20 mouse cellular contexts compared by ENCODE assay signal in genomic region chr16:92862430-92862829, GRCm38 (mm10). TPM values are rescaled to one million over a fixed set of nuclear protein-coding genes. Genes with fewer than 3 reads are reported as not detected.
A peak's percentile ranks its signal among the peaks of the same experiment; 100 is the strongest.
DNase-seq lines count a peak whose midpoint lies in the region; ATAC-seq and TF ChIP-seq lines count a peak whose summit lies in the region.
"Had no signal": no experiment of that assay in that cellular context is flagged by ENCODE, and none has a peak within 500 bp of the region (broad histone marks: within the 10 kb centered on the region; RNA-seq: fewer than 3 reads in every experiment).

No protein-coding gene starts in this region.

- H3K9ac ChIP-seq in CH12.LX (ENCODE audit: insufficient read depth, low read depth) = no peak overlapping the region
- H3K9ac ChIP-seq in intestine, postnatal 0 days (ENCODE audit: low read depth, low read length) = no peak overlapping the region
- H3K9ac ChIP-seq: embryonic facial prominence, embryonic 12.5 days; forebrain, embryonic 13.5 days; forebrain, embryonic 15.5 days; forebrain, postnatal 0 days had no signal

- TF ChIP-seq EP300 in CH12.LX (IDR thresholded peaks at IDR 0.05; ENCODE audit: low read length) = peak; percentile 51

- no peak for TF ChIP-seq POLR2A in CH12.LX (IDR thresholded peaks at IDR 0.05; ENCODE audit: low read depth, low read length)

- peaks cover 18 to 25% of the 10 kb centered on the region in 2 experiments for H3K4me1 ChIP-seq in CH12.LX (ENCODE audit: control insufficient read depth in 1 of 2, insufficient read depth in 2 of 2)
- H3K4me1 ChIP-seq in intestine, postnatal 0 days (replicated peaks; ENCODE audit: control insufficient read depth, insufficient read depth, low read length) = no peaks in the 10 kb centered on the region
- H3K4me1 ChIP-seq: embryonic facial prominence, embryonic 10.5 days; embryonic facial prominence, embryonic 12.5 days; forebrain, embryonic 13.5 days; forebrain, embryonic 15.5 days had no signal

- in situ Hi-C loops in CH12.LX (cut with MboI; ENCODE audit: low pct_ligation_motif_present, low pct_unique_long_range_greater_than_20kb, low sequenced_read_pairs) = no loop called here

- 93% methylated on average over 3 of the region's 4 CpGs for WGBS in macrophage (ENCODE audit: missing documents)
- 79% methylated on average over 4 of the region's 4 CpGs for WGBS in intestine, postnatal 0 days

- DNase-seq in 416B (ENCODE audit: low read depth) (peak; percentile 49), CH12.LX (ENCODE audit: extremely low read depth) (peak; percentile 27), adipocyte (ENCODE audit: low spot score) (no peak)
- DNase-seq: adrenal gland, adult 8-10 months; adrenal gland, postnatal 14 days; adrenal gland, postnatal 36 days; B cell, adult 2 months; cerebellum, adult 11-12 months; cerebellum, adult 2 months; cerebellum, adult 9-10 months; cerebellum, postnatal 10 days; cerebellum, postnatal 25 days; forebrain, postnatal 0 days had no signal

- H3K79me2 ChIP-seq in CH12.LX (replicated peaks; ENCODE audit: control insufficient read depth, extremely low read depth, insufficient read depth, poor library complexity, severe bottlenecking) (no peaks in the 10 kb centered on the region), macrophage (ENCODE audit: inconsistent target) (no peaks in the 10 kb centered on the region)

- no peak for TF ChIP-seq RAD21 in CH12.LX (IDR thresholded peaks at IDR 0.05; ENCODE audit: low read depth, low read length)

- no peak overlapping the region for H3K4me2 ChIP-seq in CH12.LX (ENCODE audit: insufficient read depth, low read depth, poor library complexity, severe bottlenecking)
- H3K4me2 ChIP-seq in intestine, postnatal 0 days (replicated peaks; ENCODE audit: low read depth) = no peak overlapping the region
- H3K4me2 ChIP-seq: embryonic facial prominence, embryonic 12.5 days; forebrain, embryonic 13.5 days; forebrain, embryonic 15.5 days had no signal

- TF ChIP-seq CTCF in CH12.LX (conservative IDR thresholded peaks at IDR 0.05 in 1 of 2, IDR thresholded peaks at IDR 0.05 in 1 of 2; ENCODE audit: low read depth in 2 of 2, low read length in 2 of 2) = no peak
- TF ChIP-seq CTCF in intestine, postnatal 0 days (IDR thresholded peaks at IDR 0.05; ENCODE audit: low read depth) = no peak

- ATAC-seq in intestine, postnatal 0 days = no peak
- ATAC-seq: CD4-positive, CD25-positive, alpha-beta regulatory T cell, adult 4 months; forebrain, embryonic 13.5 days; forebrain, embryonic 15.5 days; forebrain, postnatal 0 days had no signal

- H3K27ac ChIP-seq in CH12.LX (ENCODE audit: insufficient read depth, low read depth) (no peak overlapping the region), macrophage (peak overlapping the region; percentile 43; the same call in 1 of the 2 replicates)
- H3K27ac ChIP-seq in intestine, postnatal 0 days (ENCODE audit: low read depth, low read length) = no peak overlapping the region
- H3K27ac ChIP-seq: embryonic facial prominence, embryonic 10.5 days; embryonic facial prominence, embryonic 12.5 days; forebrain, embryonic 13.5 days; forebrain, embryonic 15.5 days had no signal

- H3K27me3 ChIP-seq in CH12.LX (replicated peaks) = no peaks in the 10 kb centered on the region
- no peaks in the 10 kb centered on the region for H3K27me3 ChIP-seq in intestine, postnatal 0 days (replicated peaks; ENCODE audit: control insufficient read depth, insufficient read depth, low read length)
- H3K27me3 ChIP-seq: embryonic facial prominence, embryonic 12.5 days; forebrain, embryonic 13.5 days; forebrain, embryonic 15.5 days had no signal

- H3K36me3 ChIP-seq in CH12.LX (replicated peaks in 1 of 2; ENCODE audit: control insufficient read depth in 1 of 2, insufficient read depth in 1 of 2, low read length in 1 of 2) = no peaks in the 10 kb centered on the region
- no peaks in the 10 kb centered on the region for H3K36me3 ChIP-seq in macrophage (ENCODE audit: inconsistent target)
- no peaks in the 10 kb centered on the region for H3K36me3 ChIP-seq in intestine, postnatal 0 days (ENCODE audit: control insufficient read depth, insufficient read depth)
- H3K36me3 ChIP-seq: embryonic facial prominence, embryonic 10.5 days; embryonic facial prominence, embryonic 12.5 days; forebrain, embryonic 15.5 days had no signal

- dilution Hi-C loops in CH12.LX (cut with MboI; ENCODE audit: extremely low pct_ligation_motif_present, extremely low pct_unique_long_range_greater_than_20kb, low sequenced_read_pairs) = no loop called here

- H3K9me3 ChIP-seq in CH12.LX (replicated peaks; ENCODE audit: low read length) = no peaks in the 10 kb centered on the region
- no peaks in the 10 kb centered on the region for H3K9me3 ChIP-seq in intestine, postnatal 0 days (ENCODE audit: control insufficient read depth)
- H3K9me3 ChIP-seq: embryonic facial prominence, embryonic 10.5 days; embryonic facial prominence, embryonic 12.5 days; forebrain, embryonic 13.5 days; forebrain, embryonic 15.5 days had no signal

- no peak overlapping the region for H3K4me3 ChIP-seq in CH12.LX (replicated peaks in 1 of 3; ENCODE audit: low read depth in 2 of 3, low read length in 2 of 3, poor library complexity in 1 of 3)
- no peak overlapping the region for H3K4me3 ChIP-seq in macrophage (ENCODE audit: inconsistent target)
- H3K4me3 ChIP-seq in intestine, postnatal 0 days (ENCODE audit: low read depth, low read length) = no peak overlapping the region
- H3K4me3 ChIP-seq: embryonic facial prominence, embryonic 10.5 days; embryonic facial prominence, embryonic 12.5 days; forebrain, embryonic 13.5 days; forebrain, embryonic 15.5 days had no signal

TF ChIP-seq in CH12.LX, 34 proteins besides CTCF, POLR2A, EP300 and RAD21:
- no peak for TF ChIP-seq ZNF384 (IDR thresholded peaks at IDR 0.05; ENCODE audit: low read depth, low read length)
- peak; percentile 2; the same call in 1 of the 2 replicates for TF ChIP-seq SMC3 (IDR thresholded peaks at IDR 0.05; ENCODE audit: low read depth, low read length)
- TF ChIP-seq IRF4 (IDR thresholded peaks at IDR 0.05; ENCODE audit: low read depth, low read length) = peak; percentile 93
- peak; percentile 88 for TF ChIP-seq JUND (conservative IDR thresholded peaks at IDR 0.05; ENCODE audit: low read depth, low read length)
- peak; percentile 76 for TF ChIP-seq JUN (IDR thresholded peaks at IDR 0.05; ENCODE audit: insufficient read depth, low read depth, low read length)

RNA-seq across cellular contexts. Expression of gene Runx1, which starts 36.5 kb away (rescaled TPM):
- 4.7 and 5.9 TPM in 2 replicates for total RNA-seq in CH12.LX (2012; rRNA removed)
- total RNA-seq in CH12.LX (2014; rRNA removed) = 3.1 and 3.2 TPM in 2 replicates
- polyA plus RNA-seq in CH12.LX (2012; ENCODE audit: insufficient read length, low read depth) = 9.1 and 10.9 TPM in 2 replicates
- total RNA-seq in macrophage (2018; cell fraction: chromatin; rRNA removed) = 100 to 1,000 TPM; 170 to 922 (median 407) TPM
- total RNA-seq in macrophage (2018; cell fraction: cytosol; rRNA removed) = 10 to 100 TPM; 29.1 to 90.3 (median 52.0) TPM
- total RNA-seq in macrophage (2018; cell fraction: nucleus; rRNA removed) = 100 to 1,000 TPM; 108 to 569 (median 293) TPM
- 30.4 to 35.3 TPM (median 34.7 TPM) in 3 replicates for polyA plus RNA-seq in macrophage (2018)
- polyA plus RNA-seq in intestine, postnatal 0 days (2015; fragmentation: Nextera tagmentation; extraction: Ambion mirVana) = 1.7 TPM in 2 replicates
